Comparison of ENCODE assay signal across 18 mouse cellular contexts in the genomic region with DNA sequence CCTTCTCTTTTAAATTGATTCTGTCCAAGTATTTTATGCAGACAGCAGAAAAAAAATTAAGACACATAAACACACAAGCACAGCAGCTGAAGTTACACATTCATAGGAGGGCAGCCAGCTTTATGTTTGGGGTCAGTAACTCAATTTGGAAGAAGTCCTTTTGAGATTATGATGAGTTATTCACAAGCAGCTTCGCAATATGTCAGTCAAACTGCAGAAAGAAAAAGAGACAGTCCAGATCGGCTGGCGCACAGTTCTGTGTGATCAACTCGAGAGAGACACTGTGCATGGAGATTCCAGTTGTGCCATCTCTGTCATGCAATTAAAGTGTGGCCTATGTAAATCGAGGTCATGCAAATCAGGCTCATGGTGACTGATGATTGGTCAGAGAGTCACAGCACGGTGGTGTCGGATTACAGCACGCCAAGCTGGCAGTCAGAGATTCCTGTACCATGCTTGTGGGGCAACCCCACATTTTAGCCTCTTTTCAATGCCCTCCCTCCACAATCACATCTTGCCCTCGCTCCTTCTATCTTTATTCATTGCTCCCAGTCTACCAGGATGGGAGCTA.
DNase-seq lines count a peak whose midpoint lies in the region; ATAC-seq and TF ChIP-seq lines count a peak whose summit lies in the region.
"Had no signal": no experiment of that assay in that cellular context is flagged by ENCODE, and none has a peak within 500 bp of the region (broad histone marks: within the 10 kb centered on the region; RNA-seq: fewer than 3 reads in every experiment).

No protein-coding gene starts in this region.

- no peak overlapping the region for H3K4me2 ChIP-seq in intestine, embryonic 14.5 days (ENCODE audit: low read length)
- H3K4me2 ChIP-seq in intestine, postnatal 0 days (replicated peaks; ENCODE audit: low read depth): no peak overlapping the region
- no peak overlapping the region for H3K4me2 ChIP-seq in embryonic facial prominence, embryonic 11.5 days (ENCODE audit: low read depth, low read length)
- H3K4me2 ChIP-seq: limb, embryonic 15.5 days; neural tube, embryonic 12.5 days had no signal

- H3K9me3 ChIP-seq in intestine, embryonic 14.5 days (ENCODE audit: control insufficient read depth, low read length): no peaks in the 10 kb centered on the region
- no peaks in the 10 kb centered on the region for H3K9me3 ChIP-seq in intestine, postnatal 0 days (ENCODE audit: control insufficient read depth)
- no peaks in the 10 kb centered on the region for H3K9me3 ChIP-seq in embryonic facial prominence, embryonic 11.5 days (replicated peaks; ENCODE audit: control insufficient read depth, low read length)
- H3K9me3 ChIP-seq: limb, embryonic 15.5 days; neural tube, embryonic 12.5 days had no signal

- H3K9ac ChIP-seq in intestine, embryonic 14.5 days (ENCODE audit: low read length): no peak overlapping the region
- H3K9ac ChIP-seq in intestine, postnatal 0 days (ENCODE audit: low read depth, low read length): no peak overlapping the region
- no peak overlapping the region for H3K9ac ChIP-seq in embryonic facial prominence, embryonic 11.5 days (replicated peaks; ENCODE audit: low read length)
- H3K9ac ChIP-seq: limb, embryonic 15.5 days; neural tube, embryonic 12.5 days had no signal

- H3K4me3 ChIP-seq in intestine, embryonic 14.5 days (ENCODE audit: low read depth, low read length): no peak overlapping the region
- H3K4me3 ChIP-seq in intestine, postnatal 0 days (ENCODE audit: low read depth, low read length): no peak overlapping the region
- H3K4me3 ChIP-seq in embryonic facial prominence, embryonic 11.5 days (ENCODE audit: low read depth, low read length): no peak overlapping the region
- H3K4me3 ChIP-seq: heart, adult 2 months; left cerebral cortex, adult 2 months; limb, embryonic 15.5 days; neural tube, embryonic 12.5 days had no signal

- no peaks in the 10 kb centered on the region for H3K4me1 ChIP-seq in intestine, embryonic 14.5 days (replicated peaks; ENCODE audit: control insufficient read depth, insufficient read depth, low read length)
- H3K4me1 ChIP-seq in intestine, postnatal 0 days (replicated peaks; ENCODE audit: control insufficient read depth, insufficient read depth, low read length): no peaks in the 10 kb centered on the region
- H3K4me1 ChIP-seq in embryonic facial prominence, embryonic 11.5 days (ENCODE audit: control insufficient read depth, insufficient read depth, low read length): no peaks in the 10 kb centered on the region
- H3K4me1 ChIP-seq: limb, embryonic 15.5 days; neural tube, embryonic 12.5 days had no signal

- no peak for TF ChIP-seq CTCF in intestine, postnatal 0 days (IDR thresholded peaks at IDR 0.05; ENCODE audit: low read depth)

- H3K27ac ChIP-seq in intestine, embryonic 14.5 days (ENCODE audit: low read depth): no peak overlapping the region
- H3K27ac ChIP-seq in intestine, postnatal 0 days (ENCODE audit: low read depth, low read length): no peak overlapping the region
- no peak overlapping the region for H3K27ac ChIP-seq in embryonic facial prominence, embryonic 11.5 days (replicated peaks; ENCODE audit: low read depth, low read length)
- H3K27ac ChIP-seq: heart, adult 2 months; left cerebral cortex, adult 2 months; limb, embryonic 15.5 days; neural tube, embryonic 12.5 days had no signal

- peak; percentile 38 for DNase-seq in intestine, embryonic 14.5 days (ENCODE audit: low spot score)
- DNase-seq in 416B (ENCODE audit: low read depth) (peak; percentile 47), ES-CJ7 (ENCODE audit: low read depth, low spot score) (peak; percentile 71)
- DNase-seq in embryonic facial prominence, embryonic 11.5 days (ENCODE audit: low spot score): peak; percentile 6
- DNase-seq in frontal cortex, postnatal 14 days (ENCODE audit: low spot score in 2 of 2): no peak
- DNase-seq in urinary bladder, postnatal 10 days (ENCODE audit: low spot score): no peak
- DNase-seq: adrenal gland, postnatal 25 days; cerebellum, postnatal 36 days; heart, adult 2 months; kidney, postnatal 36 days; lung, adult 18-20 months; spleen, adult 18-20 months; thymus, postnatal 14 days had no signal

- 64% methylated on average over 9 of the region's 9 CpGs for WGBS in intestine, embryonic 14.5 days
- WGBS in intestine, postnatal 0 days: 68% methylated on average over 9 of the region's 9 CpGs
- 68% methylated on average over 9 of the region's 9 CpGs for WGBS in embryonic facial prominence, embryonic 11.5 days

- ATAC-seq in intestine, embryonic 14.5 days (replicated peaks; ENCODE audit: low FRiP score, low TSS enrichment, low read depth): no peak
- no peak for ATAC-seq in intestine, postnatal 0 days
- ATAC-seq in embryonic facial prominence, embryonic 11.5 days (replicated peaks; ENCODE audit: insufficient number of reproducible peaks, low FRiP score, low TSS enrichment, low read depth): no peak; the same call in 1 of the 2 replicates
- ATAC-seq: inflammation-experienced regulatory T-cells, adult 6 months had no signal

- H3K36me3 ChIP-seq in intestine, embryonic 14.5 days (ENCODE audit: control insufficient read depth, insufficient read depth, low read length): no peaks in the 10 kb centered on the region
- H3K36me3 ChIP-seq in intestine, postnatal 0 days (ENCODE audit: control insufficient read depth, insufficient read depth): no peaks in the 10 kb centered on the region
- H3K36me3 ChIP-seq in embryonic facial prominence, embryonic 11.5 days (replicated peaks; ENCODE audit: control insufficient read depth, insufficient read depth, low read depth, low read length): no peaks in the 10 kb centered on the region
- H3K36me3 ChIP-seq: limb, embryonic 15.5 days; neural tube, embryonic 12.5 days had no signal

- H3K27me3 ChIP-seq in intestine, embryonic 14.5 days (replicated peaks; ENCODE audit: control insufficient read depth, insufficient read depth, low read length): no peaks in the 10 kb centered on the region
- H3K27me3 ChIP-seq in intestine, postnatal 0 days (replicated peaks; ENCODE audit: control insufficient read depth, insufficient read depth, low read length): no peaks in the 10 kb centered on the region
- no peaks in the 10 kb centered on the region for H3K27me3 ChIP-seq in embryonic facial prominence, embryonic 11.5 days (ENCODE audit: control insufficient read depth, insufficient read depth, low read length)
- H3K27me3 ChIP-seq: limb, embryonic 15.5 days; neural tube, embryonic 12.5 days had no signal

Comparison
In these comparisons a context has a peak if more than half of its experiments do, and no peak if none do; other contexts are left out.
1. DNase-seq: peak in intestine, embryonic 14.5 days (single experiment), 416B (single experiment), ES-CJ7 (single experiment) and embryonic facial prominence, embryonic 11.5 days (single experiment); none in frontal cortex, postnatal 14 days (0 of 2) and urinary bladder, postnatal 10 days (single experiment).